Mouse (Mus musculus) bone marrow, adult 2 months (tissue): ENCODE measurements around the gene Slc24a5.

Experiments
- CTCF ChIP-seq: fragments of 200-500 bp; IDR thresholded peaks from 2 replicates; pipeline ENCODE4 v1.5.1; 2011; ENCODE audit warnings: low read length, control low read depth; ENCODE audit not compliant: control insufficient read depth, insufficient read depth
- POLR2A ChIP-seq: fragments of 200-500 bp; IDR thresholded peaks from 2 replicates; pipeline ENCODE4 v1.6.1; 2011; ENCODE audit warnings: low read depth, mild to moderate bottlenecking, control low read depth, low read length, borderline replicate concordance; ENCODE audit not compliant: control insufficient read depth

DNA sequence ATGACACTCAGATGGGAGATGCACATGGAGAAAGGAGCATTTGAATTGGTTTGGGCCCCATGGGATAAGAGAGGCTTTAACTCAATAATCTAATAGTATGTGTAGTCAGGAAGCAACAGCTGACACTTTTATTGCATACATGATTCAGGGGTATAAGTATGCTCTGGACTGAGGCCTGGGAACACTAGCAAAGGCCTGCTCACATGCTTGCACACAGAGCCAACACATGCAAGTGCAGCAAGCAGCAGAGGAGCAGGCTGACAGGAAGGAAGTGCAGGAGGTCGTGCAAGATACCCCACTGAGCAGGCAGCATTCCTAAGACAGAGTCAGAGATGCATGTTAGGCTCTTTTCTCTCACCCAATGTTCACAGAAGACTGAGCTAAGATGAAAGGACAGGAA, 16.0 kb downstream of the Slc24a5 start:
- TF ChIP-seq POLR2A (no peak), CTCF (no peak)
